Mouse (Mus musculus): ENCODE results near the gene Wdr83os. TPM values are rescaled to one million over a fixed set of nuclear protein-coding genes. Genes with fewer than 3 reads are reported as not detected.
"Not testable (repeated sequence)": the region's sequence is repeated elsewhere in the genome, so short reads cannot be mapped to it uniquely, and the experiment has no call there.

Wdr83os gene
- polyA plus RNA-seq, 1 experiment from 2014 or later, result 120 TPM

GRCm38 (mm10) chr8:85119052-85119981 lies 38.8 kb downstream of the Wdr83os start:
- H3K4me1 ChIP-seq (ENCODE audit: control insufficient read depth, insufficient read depth, low read length), result no peaks in the 10 kb centered on the region
- H3K4me3 ChIP-seq (ENCODE audit: low read depth, low read length), result peak overlapping the region; percentile 54
- peak overlapping the region; percentile 79 for H3K4me2 ChIP-seq
- ATAC-seq (replicated peaks; ENCODE audit: insufficient number of reproducible peaks, low FRiP score, low TSS enrichment), result peak; percentile 59; the same call in 1 of the 2 replicates
- peak overlapping the region; percentile 66 for H3K9ac ChIP-seq (ENCODE audit: low read depth, low read length)
- H3K9me3 ChIP-seq (replicated peaks; ENCODE audit: control insufficient read depth, low read length), result no peaks in the 10 kb centered on the region
- H3K27me3 ChIP-seq (ENCODE audit: control insufficient read depth, insufficient read depth, low read length), result no peaks in the 10 kb centered on the region
- H3K27ac ChIP-seq (ENCODE audit: low read depth, low read length), result no peak overlapping the region
- H3K36me3 ChIP-seq (ENCODE audit: control insufficient read depth, insufficient read depth, low read length), result no peaks in the 10 kb centered on the region
- WGBS (ENCODE audit: insufficient replicate concordance), result 8% methylated on average over 37 of the region's 37 CpGs

- ATAC-seq (replicated peaks; ENCODE audit: insufficient number of reproducible peaks, low FRiP score, low TSS enrichment); H3K36me3 ChIP-seq (ENCODE audit: control insufficient read depth, insufficient read depth, low read length); H3K9ac ChIP-seq (ENCODE audit: low read depth, low read length); H3K4me3 ChIP-seq (ENCODE audit: low read depth, low read length); H3K4me1 ChIP-seq (ENCODE audit: control insufficient read depth, insufficient read depth, low read length); H3K9me3 ChIP-seq (replicated peaks; ENCODE audit: control insufficient read depth, low read length); H3K27ac ChIP-seq (ENCODE audit: low read depth, low read length); H3K27me3 ChIP-seq (ENCODE audit: control insufficient read depth, insufficient read depth, low read length); H3K4me2 ChIP-seq: not testable (repeated sequence)
- 81% methylated on average over 5 of the region's 5 CpGs for WGBS (ENCODE audit: insufficient replicate concordance)
Measured at GRCm38 (mm10) chr8:85120251-85120650, 39.7 kb downstream of the Wdr83os start.

GRCm38 (mm10) chr8:85122995-85123394 lies 42.5 kb downstream of the Wdr83os start, which contains the start of gene Zfp791:
TSS of gene Zfp791 (minus strand) at chr8:85123095.
- Histone ChIP-seq H3K27me3 (ENCODE audit: control insufficient read depth, insufficient read depth, low read length) (no peaks in the 10 kb centered on the region), H3K9me3 (replicated peaks; ENCODE audit: control insufficient read depth, low read length) (no peaks in the 10 kb centered on the region), H3K4me3 (ENCODE audit: low read depth, low read length) (no peak within 1 kb of the TSS), H3K36me3 (ENCODE audit: control insufficient read depth, insufficient read depth, low read length) (no peaks in the 10 kb centered on the region), H3K4me1 (ENCODE audit: control insufficient read depth, insufficient read depth, low read length) (no peaks in the 10 kb centered on the region), H3K27ac (ENCODE audit: low read depth, low read length) (no peak within 1 kb of the TSS), H3K4me2 (no peak within 1 kb of the TSS), H3K9ac (ENCODE audit: low read depth, low read length) (no peak within 1 kb of the TSS)
- ATAC-seq (replicated peaks; ENCODE audit: insufficient number of reproducible peaks, low FRiP score, low TSS enrichment), result no peak
- 69% methylated on average over 3 of the region's 3 CpGs for WGBS (ENCODE audit: insufficient replicate concordance)

- Histone ChIP-seq H3K27me3 (ENCODE audit: control insufficient read depth, insufficient read depth, low read length) (no peaks in the 10 kb centered on the region), H3K4me1 (ENCODE audit: control insufficient read depth, insufficient read depth, low read length) (no peaks in the 10 kb centered on the region), H3K9me3 (replicated peaks; ENCODE audit: control insufficient read depth, low read length) (no peaks in the 10 kb centered on the region), H3K9ac (ENCODE audit: low read depth, low read length) (no peak overlapping the region), H3K27ac (ENCODE audit: low read depth, low read length) (no peak overlapping the region), H3K4me2 (no peak overlapping the region), H3K36me3 (ENCODE audit: control insufficient read depth, insufficient read depth, low read length) (no peaks in the 10 kb centered on the region), H3K4me3 (ENCODE audit: low read depth, low read length) (no peak overlapping the region)
- ATAC-seq (replicated peaks; ENCODE audit: insufficient number of reproducible peaks, low FRiP score, low TSS enrichment), result no peak
- WGBS (ENCODE audit: insufficient replicate concordance), result 85% methylated on average over 8 of the region's 8 CpGs
Measured at GRCm38 (mm10) chr8:85123691-85124090, 43.2 kb downstream of the Wdr83os start.

Small RNA genes lying within 50 kb of the gene (microRNA-seq; reads per million reads assigned to microRNA genes)
- gene Gm23388 (ENCODE audit: borderline number of aligned reads) (17.5 reads per million, percentile 49 among the genes with 10 or more reads in this experiment), gene Mir7070 (ENCODE audit: borderline number of aligned reads) (2.3 reads per million, percentile 28 among the genes with 10 or more reads in this experiment)

Other genes starting within 250 kb of the Wdr83os start
- 51.5 and 52.2 TPM in 2 replicates for gene Gadd45gip1, start 249.2 kb upstream of the Wdr83os start, polyA plus RNA-seq (2014; fragmentation: Nextera tagmentation; extraction: Ambion mirVana)
- gene Rad23a, start 240.1 kb upstream of the Wdr83os start, polyA plus RNA-seq (2014; fragmentation: Nextera tagmentation; extraction: Ambion mirVana), result 125 and 127 TPM in 2 replicates
- 830 and 894 TPM in 2 replicates for gene Calr, start 233.8 kb upstream of the Wdr83os start, polyA plus RNA-seq (2014; fragmentation: Nextera tagmentation; extraction: Ambion mirVana)
- gene Farsa, start 223.8 kb upstream of the Wdr83os start, polyA plus RNA-seq (2014; fragmentation: Nextera tagmentation; extraction: Ambion mirVana), result 53.6 and 54.5 TPM in 2 replicates
- gene Syce2, start 208.6 kb upstream of the Wdr83os start, polyA plus RNA-seq (2014; fragmentation: Nextera tagmentation; extraction: Ambion mirVana), result 44.2 and 49.6 TPM in 2 replicates
- gene Gcdh, start 186.8 kb upstream of the Wdr83os start, polyA plus RNA-seq (2014; fragmentation: Nextera tagmentation; extraction: Ambion mirVana), result 36.2 and 40.4 TPM in 2 replicates
- 48.7 and 65.0 TPM in 2 replicates for gene Klf1, start 178.8 kb upstream of the Wdr83os start, polyA plus RNA-seq (2014; fragmentation: Nextera tagmentation; extraction: Ambion mirVana)
- 4.3 and 5.4 TPM in 2 replicates for gene Dnase2a, start 172.2 kb upstream of the Wdr83os start, polyA plus RNA-seq (2014; fragmentation: Nextera tagmentation; extraction: Ambion mirVana)
- gene Mast1, start 143.4 kb upstream of the Wdr83os start, polyA plus RNA-seq (2014; fragmentation: Nextera tagmentation; extraction: Ambion mirVana), result 0.27 TPM in 1 of 2 replicates, not detected in the other
- gene Rtbdn, start 133.7 kb upstream of the Wdr83os start, polyA plus RNA-seq (2014; fragmentation: Nextera tagmentation; extraction: Ambion mirVana), result not detected in 2 replicates
- not detected in 2 replicates for gene Gm49661, start 111.3 kb upstream of the Wdr83os start, polyA plus RNA-seq (2014; fragmentation: Nextera tagmentation; extraction: Ambion mirVana)
- gene Prdx2, start 111.2 kb upstream of the Wdr83os start, polyA plus RNA-seq (2014; fragmentation: Nextera tagmentation; extraction: Ambion mirVana), result 862 and 992 TPM in 2 replicates
- 95.9 and 106 TPM in 2 replicates for gene Rnaseh2a, start 111.0 kb upstream of the Wdr83os start, polyA plus RNA-seq (2014; fragmentation: Nextera tagmentation; extraction: Ambion mirVana)
- 7.6 and 9.3 TPM in 2 replicates for gene Junb, start 102.0 kb upstream of the Wdr83os start, polyA plus RNA-seq (2014; fragmentation: Nextera tagmentation; extraction: Ambion mirVana)
- gene Hook2, start 90.1 kb upstream of the Wdr83os start, polyA plus RNA-seq (2014; fragmentation: Nextera tagmentation; extraction: Ambion mirVana), result 6.7 and 7.1 TPM in 2 replicates
- not detected in 2 replicates for gene Best2, start 66.2 kb upstream of the Wdr83os start, polyA plus RNA-seq (2014; fragmentation: Nextera tagmentation; extraction: Ambion mirVana)
- 108 and 118 TPM in 2 replicates for gene Asna1, start 55.5 kb upstream of the Wdr83os start, polyA plus RNA-seq (2014; fragmentation: Nextera tagmentation; extraction: Ambion mirVana)
- gene Trir, start 53.9 kb upstream of the Wdr83os start, polyA plus RNA-seq (2014; fragmentation: Nextera tagmentation; extraction: Ambion mirVana), result 99.7 and 101 TPM in 2 replicates
- gene Tnpo2, start 43.8 kb upstream of the Wdr83os start, polyA plus RNA-seq (2014; fragmentation: Nextera tagmentation; extraction: Ambion mirVana), result 15.7 and 16.2 TPM in 2 replicates
- gene Fbxw9, start 20.7 kb upstream of the Wdr83os start, polyA plus RNA-seq (2014; fragmentation: Nextera tagmentation; extraction: Ambion mirVana), result 15.9 and 17.8 TPM in 2 replicates
- gene Gm5741, start 12.8 kb upstream of the Wdr83os start, polyA plus RNA-seq (2014; fragmentation: Nextera tagmentation; extraction: Ambion mirVana), result 1.5 TPM in 1 of 2 replicates, not detected in the other
- gene Dhps, start 9.0 kb upstream of the Wdr83os start, polyA plus RNA-seq (2014; fragmentation: Nextera tagmentation; extraction: Ambion mirVana), result 57.6 and 60.0 TPM in 2 replicates
- 36.5 and 43.0 TPM in 2 replicates for gene Wdr83, start 566 bp downstream of the Wdr83os start, polyA plus RNA-seq (2014; fragmentation: Nextera tagmentation; extraction: Ambion mirVana)
- 25.1 and 27.3 TPM in 2 replicates for gene Man2b1, start 2.5 kb downstream of the Wdr83os start, polyA plus RNA-seq (2014; fragmentation: Nextera tagmentation; extraction: Ambion mirVana)
- gene Zfp791, start 42.4 kb downstream of the Wdr83os start, polyA plus RNA-seq (2014; fragmentation: Nextera tagmentation; extraction: Ambion mirVana), result 0.46 and 0.59 TPM in 2 replicates
- not detected in 2 replicates for gene Cks1brt, start 71.2 kb downstream of the Wdr83os start, polyA plus RNA-seq (2014; fragmentation: Nextera tagmentation; extraction: Ambion mirVana)
- gene Olfr371, start 145.2 kb downstream of the Wdr83os start, polyA plus RNA-seq (2014; fragmentation: Nextera tagmentation; extraction: Ambion mirVana), result not detected in 2 replicates
- 91.8 and 92.3 TPM in 2 replicates for gene Orc6, start 218.9 kb downstream of the Wdr83os start, polyA plus RNA-seq (2014; fragmentation: Nextera tagmentation; extraction: Ambion mirVana)
- gene Vps35, start 219.1 kb downstream of the Wdr83os start, polyA plus RNA-seq (2014; fragmentation: Nextera tagmentation; extraction: Ambion mirVana), result 113 and 137 TPM in 2 replicates